Mouse (Mus musculus) monocyte, adult 59 days (primary cell): ENCODE measurements around the gene Gm28102. TPM values are rescaled to one million over a fixed set of nuclear protein-coding genes. Genes with fewer than 3 reads are reported as not detected.

Source experiments
- total RNA-seq, 2 experiments: library from RNA; stranded (reverse); gene quantifications; one replicate each; pipeline ENCODE4 v1.2.4; 2023

Gene Gm28102
- not detected for total RNA-seq

DNA sequence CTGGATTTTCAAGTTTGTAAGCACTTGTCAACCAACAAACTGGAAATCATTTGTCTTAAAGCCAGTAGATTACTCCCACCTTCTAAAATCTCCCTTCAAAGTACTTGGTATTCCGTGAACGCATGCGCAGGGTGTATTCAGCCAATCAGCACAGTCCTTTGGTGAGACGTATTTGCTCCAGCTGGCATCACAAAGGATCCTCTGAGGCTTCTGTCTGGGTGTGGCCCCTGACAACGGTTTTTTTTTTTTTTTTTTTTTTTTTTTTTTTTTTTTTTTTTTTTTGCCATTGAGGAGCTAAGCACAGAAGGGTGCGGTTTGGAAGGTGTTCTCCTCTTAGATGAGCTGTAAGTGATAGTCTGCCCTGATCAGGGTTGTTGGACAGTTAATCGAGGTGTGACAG lies at the start of gene Gm28102:
Gene Gm28102 (plus strand): TSS at position 301 of the 400 bp plus-strand sequence.

